Comparison of ENCODE assay signal across 12 mouse cellular contexts in genomic region chr4:119072363-119072940, GRCm38 (mm10). TPM values are rescaled to one million over a fixed set of nuclear protein-coding genes. Genes with fewer than 3 reads are reported as not detected.
A peak's percentile ranks its signal among the peaks of the same experiment; 100 is the strongest.
DNase-seq lines count a peak whose midpoint lies in the region; ATAC-seq lines count a peak whose summit lies in the region.
"Had no signal": no experiment of that assay in that cellular context is flagged by ENCODE, and none has a peak within 500 bp of the region (broad histone marks: within the 10 kb centered on the region; RNA-seq: fewer than 3 reads in every experiment).

No protein-coding gene starts in this region.

- no peaks in the 10 kb centered on the region for H3K36me3 ChIP-seq in lung, embryonic 15.5 days
- H3K36me3 ChIP-seq in forebrain, embryonic 11.5 days (ENCODE audit: control insufficient read depth, insufficient read depth, low read length) = no peaks in the 10 kb centered on the region
- H3K36me3 ChIP-seq in intestine, embryonic 16.5 days (ENCODE audit: control insufficient read depth, insufficient read depth, low read length) = no peaks in the 10 kb centered on the region
- H3K36me3 ChIP-seq in neural tube, embryonic 15.5 days = no peaks in the 10 kb centered on the region

- H3K4me2 ChIP-seq in lung, embryonic 15.5 days = peak overlapping the region; percentile 34
- H3K4me2 ChIP-seq in forebrain, embryonic 11.5 days (ENCODE audit: low read depth, low read length, severe bottlenecking) = peak overlapping the region; percentile 49
- peak overlapping the region; percentile 42 for H3K4me2 ChIP-seq in intestine, embryonic 16.5 days (ENCODE audit: low read depth, low read length)
- H3K4me2 ChIP-seq in neural tube, embryonic 15.5 days = peak overlapping the region; percentile 56

- H3K4me3 ChIP-seq in lung, embryonic 15.5 days = 0 out of 2 replicates have a peak overlapping the region, but pooled peaks have one; percentile 1
- peak overlapping the region; percentile 15; the same call in 1 of the 2 replicates for H3K4me3 ChIP-seq in forebrain, embryonic 11.5 days (ENCODE audit: low read depth, low read length)
- H3K4me3 ChIP-seq in intestine, embryonic 16.5 days (ENCODE audit: low read length) = peak overlapping the region; percentile 23
- peak overlapping the region; percentile 26 for H3K4me3 ChIP-seq in neural tube, embryonic 15.5 days (replicated peaks)

- WGBS in lung, embryonic 15.5 days = 39% methylated on average over 19 of the region's 19 CpGs
- 8% methylated on average over 19 of the region's 19 CpGs for WGBS in forebrain, embryonic 11.5 days
- 41% methylated on average over 19 of the region's 19 CpGs for WGBS in intestine, embryonic 16.5 days
- WGBS in neural tube, embryonic 15.5 days = 20% methylated on average over 19 of the region's 19 CpGs

- H3K4me1 ChIP-seq in lung, embryonic 15.5 days = peaks cover 37% of the 10 kb centered on the region
- H3K4me1 ChIP-seq in forebrain, embryonic 11.5 days (replicated peaks; ENCODE audit: control insufficient read depth, insufficient read depth, low read length) = peaks cover 24% of the 10 kb centered on the region
- H3K4me1 ChIP-seq in intestine, embryonic 16.5 days (ENCODE audit: control insufficient read depth, insufficient read depth, low read length) = peaks cover 22% of the 10 kb centered on the region
- peaks cover 26% of the 10 kb centered on the region for H3K4me1 ChIP-seq in neural tube, embryonic 15.5 days

- no peaks in the 10 kb centered on the region for H3K9me3 ChIP-seq in lung, embryonic 15.5 days
- H3K9me3 ChIP-seq in forebrain, embryonic 11.5 days (ENCODE audit: control insufficient read depth, low read length) = no peaks in the 10 kb centered on the region
- H3K9me3 ChIP-seq in intestine, embryonic 16.5 days (ENCODE audit: control insufficient read depth, low read length) = no peaks in the 10 kb centered on the region
- H3K9me3 ChIP-seq in neural tube, embryonic 15.5 days (replicated peaks) = no peaks in the 10 kb centered on the region

- H3K27ac ChIP-seq in lung, embryonic 15.5 days = peak overlapping the region; percentile 89
- peak overlapping the region; percentile 71 for H3K27ac ChIP-seq in forebrain, embryonic 11.5 days (ENCODE audit: low read depth, low read length)
- no peak overlapping the region for H3K27ac ChIP-seq in intestine, embryonic 16.5 days (ENCODE audit: low read length)
- H3K27ac ChIP-seq in neural tube, embryonic 15.5 days (replicated peaks) = no peak overlapping the region

- DNase-seq in lung, postnatal 14 days = no peak
- no peak for DNase-seq in forebrain, embryonic 11.5 days (ENCODE audit: low spot score)
- DNase-seq in frontal cortex, postnatal 10 days (ENCODE audit: low spot score in 2 of 2) = no peak
- no peak for DNase-seq in adrenal gland, postnatal 4 days (ENCODE audit: low spot score in 2 of 2)
- no peak for DNase-seq in right cerebral cortex, postnatal 14 days
- DNase-seq: lung, postnatal 36 days; right cerebral cortex, adult 18-20 months; thymus, postnatal 36 days had no signal

- H3K27me3 ChIP-seq in lung, embryonic 15.5 days = peaks cover 18% of the 10 kb centered on the region; the same call in 1 of the 2 replicates
- H3K27me3 ChIP-seq in forebrain, embryonic 11.5 days (ENCODE audit: control insufficient read depth, insufficient read depth, low read length) = no peaks in the 10 kb centered on the region
- H3K27me3 ChIP-seq in intestine, embryonic 16.5 days (replicated peaks; ENCODE audit: control insufficient read depth, insufficient read depth, low read length) = no peaks in the 10 kb centered on the region
- H3K27me3 ChIP-seq in neural tube, embryonic 15.5 days (replicated peaks) = peaks cover 18% of the 10 kb centered on the region
- H3K27me3 ChIP-seq: Patski had no signal

- H3K9ac ChIP-seq in lung, embryonic 15.5 days = no peak overlapping the region
- H3K9ac ChIP-seq in forebrain, embryonic 11.5 days (ENCODE audit: low read length) = peak overlapping the region; percentile 49
- H3K9ac ChIP-seq in intestine, embryonic 16.5 days (ENCODE audit: low read depth, low read length) = peak overlapping the region; percentile 48
- 0 out of 2 replicates have a peak overlapping the region, but pooled peaks have one; percentile 20 for H3K9ac ChIP-seq in neural tube, embryonic 15.5 days (replicated peaks)

- no peak for ATAC-seq in lung, embryonic 15.5 days (ENCODE audit: borderline replicate concordance, extremely low read depth, low FRiP score, low TSS enrichment)
- ATAC-seq in forebrain, embryonic 11.5 days (replicated peaks; ENCODE audit: low FRiP score) = peak; percentile 22; the same call in 1 of the 2 replicates
- no peak for ATAC-seq in intestine, embryonic 16.5 days
- no peak for ATAC-seq in neural tube, embryonic 15.5 days (ENCODE audit: low FRiP score)
- ATAC-seq: Patski had no signal

RNA-seq across cellular contexts. Expression of gene Slc2a1, which starts 36.1 kb away (rescaled TPM):
- 83.6 and 87.2 TPM in 2 replicates for polyA plus RNA-seq in lung, embryonic 15.5 days (2015; fragmentation: Nextera tagmentation; extraction: Ambion mirVana)
- 171 and 181 TPM in 2 replicates for polyA plus RNA-seq in forebrain, embryonic 11.5 days (2014; fragmentation: Nextera tagmentation; extraction: Ambion mirVana)
- 149 and 156 TPM in 2 replicates for polyA plus RNA-seq in intestine, embryonic 16.5 days (2015; fragmentation: Nextera tagmentation; extraction: Ambion mirVana)
- polyA plus RNA-seq in neural tube, embryonic 15.5 days (2015; fragmentation: Nextera tagmentation; extraction: Ambion mirVana) = 78.8 and 91.3 TPM in 2 replicates
- 10 to 100 TPM; 13.0 to 15.5 TPM for total RNA-seq in adrenal gland, postnatal 4 days (2021)

Comparison
In these comparisons a context has a peak if more than half of its experiments do, and no peak if none do; other contexts are left out.
1. H3K27ac ChIP-seq: peak in lung, embryonic 15.5 days (single experiment) and forebrain, embryonic 11.5 days (single experiment); none in intestine, embryonic 16.5 days (single experiment) and neural tube, embryonic 15.5 days (single experiment).
2. Peak in every context shown above with its lines, with median percentiles within 50 percentile points of each other: H3K4me2 ChIP-seq and H3K4me3 ChIP-seq.